Mouse (Mus musculus) heart, postnatal 25 days (tissue): ENCODE measurements around the gene Gm960. TPM values are rescaled to one million over a fixed set of nuclear protein-coding genes. Genes with fewer than 3 reads are reported as not detected.

Experiments used
- DNase-seq: peaks from one replicate; pipeline ENCODE4 v3.0.0; 2022; ENCODE audit warnings: low spot score
- intact Hi-C: fragments of 180-260 bp; cut with DNase I; formaldehyde crosslinking; loops from one replicate; pipeline ENCODE4 v1.15.1; 2025
- total RNA-seq, 2 experiments: library from RNA; stranded (reverse); gene quantifications; 2 replicates each; pipeline ENCODE4 v1.2.3; 2021

The Gm960 gene
- not detected for total RNA-seq

DNA sequence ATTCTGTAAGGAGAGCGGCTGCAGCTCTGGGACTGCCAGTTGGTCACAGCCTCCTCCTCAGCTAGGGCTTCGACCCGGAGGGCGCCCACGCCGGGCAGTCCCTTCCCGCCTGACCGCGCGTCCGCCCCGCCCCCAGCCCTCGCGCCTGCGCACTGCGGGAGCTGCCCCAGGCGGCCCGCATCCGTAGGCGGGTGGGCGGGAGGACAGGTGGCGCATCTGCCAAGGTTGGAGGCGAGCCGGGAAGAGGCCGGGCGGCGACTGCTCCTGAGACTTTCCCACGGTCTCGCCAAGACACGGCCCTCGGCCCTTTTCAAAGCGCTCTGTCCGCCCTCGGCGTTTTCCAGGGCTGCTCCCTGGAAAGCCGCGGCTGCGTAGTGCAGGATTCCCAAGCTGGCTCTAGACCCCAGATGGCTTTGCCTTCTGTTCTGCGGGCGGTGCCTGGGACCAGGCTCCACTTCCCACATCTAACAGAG is at the start of gene Gm960:
Gene Gm960, minus strand, starts transcription at position 464 of the 473 bp plus-strand sequence.
- intact Hi-C loops = no loop called here
- DNase-seq = peak; percentile 39

DNA sequence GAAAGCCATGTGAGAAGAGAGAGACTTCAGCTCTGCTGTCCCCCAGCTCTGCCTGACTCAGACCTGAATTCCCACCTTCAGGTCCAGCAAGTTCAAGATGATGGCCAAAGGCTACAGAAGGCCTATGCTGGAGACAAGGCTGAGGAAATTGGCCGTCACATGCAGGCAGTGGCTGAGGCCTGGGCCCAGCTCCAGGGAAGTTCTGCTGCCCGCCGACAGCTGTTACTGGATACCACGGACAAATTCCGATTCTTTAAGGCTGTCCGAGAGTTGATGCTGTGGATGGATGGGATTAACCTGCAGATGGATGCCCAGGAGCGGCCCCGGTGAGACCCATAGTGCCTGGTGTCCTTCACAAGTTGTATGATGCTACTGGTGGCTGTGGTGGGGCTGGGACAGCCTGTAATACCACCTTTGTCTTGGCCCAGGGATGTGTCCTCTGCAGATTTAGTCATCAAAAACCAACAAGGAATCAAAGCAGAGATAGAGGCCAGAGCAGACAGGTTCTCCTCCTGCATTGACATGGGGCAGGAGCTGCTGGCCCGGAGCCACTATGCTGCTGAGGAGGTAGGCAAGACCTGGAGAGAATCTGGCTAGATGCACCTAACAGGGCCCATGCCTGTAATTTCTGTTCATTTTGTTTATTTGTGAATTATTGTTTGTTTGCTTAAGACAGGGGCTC is 49.3 kb upstream of the Gm960 start:
- no peak for DNase-seq
- intact Hi-C loops = no loop called here

- intact Hi-C loops = no loop called here
Observed at GRCm38 (mm10) chr19:4746611-4747010, 48.1 kb upstream of the Gm960 start.

DNA sequence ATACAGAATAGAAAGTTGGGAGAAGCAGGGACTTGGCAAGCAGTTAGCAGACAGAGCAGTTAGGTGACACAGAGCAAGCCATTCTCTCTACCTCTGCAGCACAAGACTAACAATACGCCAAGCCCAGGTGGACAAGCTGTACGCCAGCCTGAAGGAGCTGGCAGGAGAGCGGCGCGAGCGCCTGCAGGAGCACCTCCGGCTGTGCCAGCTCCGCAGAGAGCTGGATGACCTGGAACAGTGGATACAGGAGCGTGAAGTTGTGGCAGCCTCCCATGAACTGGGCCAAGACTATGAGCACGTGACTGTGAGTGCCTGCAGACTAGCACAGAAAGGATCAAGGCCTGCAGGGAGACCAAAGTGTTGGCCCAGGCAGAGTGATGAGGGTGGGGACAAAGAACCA is 47.2 kb upstream of the Gm960 start:
- intact Hi-C loops = no loop called here
- DNase-seq = no peak

More at GRCm38 (mm10) chr19:4746611-4747010, 48.1 kb upstream of the Gm960 start:
- no peak for DNase-seq

DNA sequence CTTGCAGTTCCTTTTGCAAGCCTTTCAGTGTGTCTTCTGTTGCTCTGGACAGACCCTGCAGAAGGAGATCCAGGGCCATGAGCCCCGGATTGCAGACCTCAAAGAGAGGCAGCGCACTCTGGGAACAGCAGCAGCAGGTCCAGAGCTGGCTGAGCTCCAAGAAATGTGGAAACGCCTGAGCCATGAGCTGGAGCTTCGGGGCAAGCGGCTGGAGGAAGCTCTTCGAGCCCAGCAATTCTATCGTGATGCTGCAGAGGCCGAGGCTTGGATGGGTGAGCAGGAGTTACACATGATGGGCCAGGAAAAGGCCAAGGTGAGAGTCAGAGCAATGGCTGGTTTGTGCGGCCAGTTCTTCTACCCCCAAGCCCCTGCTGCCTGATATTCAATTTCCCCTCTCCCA is 46.6 kb upstream of the Gm960 start:
- no peak for DNase-seq
- intact Hi-C loops = no loop called here

DNA sequence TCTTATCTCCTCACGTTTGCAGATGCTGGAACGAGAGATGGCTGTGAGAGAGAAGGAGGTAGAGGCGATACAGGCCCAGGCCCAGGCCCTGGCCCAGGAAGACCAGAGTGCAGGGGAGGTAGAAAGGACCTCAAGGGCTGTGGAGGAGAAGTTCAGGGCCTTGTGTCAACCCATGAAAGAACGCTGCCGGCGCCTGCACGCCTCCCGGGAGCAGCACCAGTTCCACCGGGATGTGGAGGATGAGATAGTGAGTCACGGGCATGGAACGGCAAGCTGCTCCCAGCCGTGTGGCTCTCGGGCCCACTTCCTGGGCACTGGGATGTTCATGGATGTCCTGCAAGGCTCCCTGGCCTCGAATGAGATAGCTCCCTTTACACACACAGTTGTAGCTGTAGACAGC is 45.6 kb upstream of the Gm960 start:
- DNase-seq = no peak
- intact Hi-C loops = no loop called here

- intact Hi-C loops = loop anchor here (2.0 kb wide), 2 partner anchors 115 to 247 kb away; no protein-coding TSS in a partner anchor
- no peak for DNase-seq
Observed at GRCm38 (mm10) chr19:4743524-4743923, 45.1 kb upstream of the Gm960 start.

GRCm38 (mm10) chr19:4742229-4742628 is 43.8 kb upstream of the Gm960 start:
- intact Hi-C loops = loop anchor here (2.0 kb wide), 2 partner anchors 113 to 245 kb away; no protein-coding TSS in a partner anchor
- no peak for DNase-seq

GRCm38 (mm10) chr19:4741482-4741881 is 43.0 kb upstream of the Gm960 start:
- DNase-seq = no peak
- intact Hi-C loops = no loop called here

DNA sequence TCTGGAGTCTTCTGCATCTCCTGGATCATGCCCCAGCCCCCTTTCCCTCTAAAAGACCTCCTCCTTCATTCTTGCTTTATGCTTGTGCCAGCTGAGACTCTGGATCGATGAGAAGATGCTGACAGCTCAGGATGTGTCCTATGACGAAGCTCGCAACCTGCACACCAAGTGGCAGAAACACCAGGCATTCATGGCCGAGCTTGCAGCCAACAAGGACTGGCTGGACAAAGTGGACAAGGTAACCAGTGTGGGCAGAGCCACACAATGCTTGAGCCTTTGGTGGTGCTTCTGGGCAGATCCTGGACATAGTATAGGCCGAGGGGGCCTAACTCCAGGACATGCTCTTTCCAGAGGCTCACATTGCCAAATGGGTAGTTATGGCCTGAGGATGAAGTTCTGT is 41.3 kb upstream of the Gm960 start:
- no peak for DNase-seq
- intact Hi-C loops = no loop called here

- intact Hi-C loops = no loop called here
- DNase-seq = no peak
Observed at GRCm38 (mm10) chr19:4739053-4739452, 40.6 kb upstream of the Gm960 start.

DNA sequence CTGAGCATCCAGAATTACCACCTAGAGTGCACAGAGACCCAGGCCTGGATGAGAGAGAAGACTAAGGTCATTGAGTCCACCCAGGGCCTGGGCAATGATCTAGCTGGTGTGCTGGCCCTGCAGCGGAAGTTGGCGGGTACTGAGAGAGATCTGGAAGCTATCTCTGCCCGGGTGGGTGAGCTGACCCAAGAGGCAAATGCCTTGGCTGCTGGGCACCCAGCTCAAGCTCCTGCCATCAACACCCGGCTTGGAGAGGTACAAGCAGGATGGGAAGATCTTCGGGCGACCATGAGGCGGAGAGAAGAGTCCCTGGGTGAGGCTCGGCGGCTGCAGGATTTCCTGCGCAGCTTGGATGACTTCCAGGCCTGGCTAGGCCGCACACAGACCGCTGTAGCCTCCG is 39.4 kb upstream of the Gm960 start:
- no peak for DNase-seq
- intact Hi-C loops = no loop called here

- DNase-seq = no peak
- intact Hi-C loops = no loop called here
Observed at GRCm38 (mm10) chr19:4733052-4733451, 34.6 kb upstream of the Gm960 start.

DNA sequence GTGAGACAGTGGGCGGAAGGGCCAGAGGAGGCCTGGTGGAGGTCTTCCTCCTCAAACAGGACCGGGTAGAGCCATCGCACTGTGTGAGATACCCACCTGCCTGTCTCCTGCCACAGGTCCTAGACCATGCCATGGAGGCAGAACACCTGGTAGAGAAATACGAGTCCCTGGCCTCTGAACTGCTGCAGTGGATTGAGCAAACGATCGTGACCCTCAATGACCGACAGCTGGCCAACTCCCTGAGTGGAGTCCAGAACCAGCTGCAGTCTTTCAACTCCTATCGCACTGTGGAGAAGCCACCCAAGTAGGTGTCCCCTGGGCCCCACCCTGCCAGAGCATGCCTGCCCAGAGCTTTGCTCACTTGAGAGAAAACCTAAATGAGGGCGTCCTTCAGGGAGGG is 30.7 kb upstream of the Gm960 start:
- intact Hi-C loops = no loop called here
- DNase-seq = no peak

- no peak for DNase-seq
- intact Hi-C loops = no loop called here
Observed at GRCm38 (mm10) chr19:4720671-4721244, 22.3 kb upstream of the Gm960 start.

- DNase-seq = no peak
- intact Hi-C loops = no loop called here
Observed at GRCm38 (mm10) chr19:4720112-4720511, 21.6 kb upstream of the Gm960 start.

- no peak for DNase-seq
- intact Hi-C loops = no loop called here
Observed at GRCm38 (mm10) chr19:4719351-4719764, 20.9 kb upstream of the Gm960 start.

GRCm38 (mm10) chr19:4718716-4719115 is 20.2 kb upstream of the Gm960 start:
- intact Hi-C loops = no loop called here
- DNase-seq = no peak

DNA sequence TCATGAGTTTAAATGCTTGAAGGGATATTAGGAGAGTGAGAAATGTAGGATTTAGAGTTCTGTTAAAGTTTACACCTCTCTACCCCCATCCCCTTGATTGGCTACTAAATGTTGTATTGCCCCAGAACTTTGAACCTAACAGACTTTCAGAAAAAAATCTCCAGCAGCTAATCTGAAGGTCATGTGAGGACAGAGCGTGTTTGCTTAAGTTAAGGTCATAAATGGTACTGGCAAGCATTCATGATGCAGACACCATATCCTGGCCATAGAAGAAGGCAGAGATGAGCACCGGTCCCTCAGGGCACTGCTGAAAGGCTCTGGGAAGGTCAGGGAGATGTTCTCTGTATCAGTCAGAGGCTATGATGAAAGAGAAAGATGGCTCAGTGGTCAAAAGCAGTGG is 18.8 kb upstream of the Gm960 start:
- intact Hi-C loops = no loop called here
- no peak for DNase-seq

DNA sequence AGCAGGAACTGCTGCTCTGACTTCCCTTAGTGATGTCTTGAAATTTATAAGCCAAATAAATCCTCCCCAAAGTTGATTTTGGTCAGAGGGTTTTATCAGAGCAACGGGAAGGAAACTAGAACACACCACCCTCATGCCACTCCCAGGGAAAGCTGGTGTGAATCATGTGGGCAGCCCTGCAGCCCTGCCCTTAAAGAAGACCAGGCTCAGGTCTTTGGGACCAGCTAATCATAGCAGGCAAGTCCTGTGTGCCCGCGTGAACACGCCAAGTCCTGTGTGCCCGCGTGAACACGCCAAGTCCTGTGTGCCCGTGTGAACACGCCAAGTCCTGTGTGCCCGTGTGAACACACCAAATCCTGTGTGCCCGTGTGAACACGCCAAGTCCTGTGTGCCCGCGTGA is 18.3 kb upstream of the Gm960 start:
- DNase-seq = no peak
- intact Hi-C loops = no loop called here

GRCm38 (mm10) chr19:4713886-4714285 is 15.4 kb upstream of the Gm960 start:
- DNase-seq = no peak

More at GRCm38 (mm10) chr19:4713886-4714285, 15.4 kb upstream of the Gm960 start:
- intact Hi-C loops = no loop called here
